Mouse (Mus musculus): ENCODE results near the gene Opcml. TPM values are rescaled to one million over a fixed set of nuclear protein-coding genes. Genes with fewer than 3 reads are reported as not detected.

Opcml gene
- polyA plus RNA-seq, 1 experiment from 2014 or later, result 1.6 TPM

DNA sequence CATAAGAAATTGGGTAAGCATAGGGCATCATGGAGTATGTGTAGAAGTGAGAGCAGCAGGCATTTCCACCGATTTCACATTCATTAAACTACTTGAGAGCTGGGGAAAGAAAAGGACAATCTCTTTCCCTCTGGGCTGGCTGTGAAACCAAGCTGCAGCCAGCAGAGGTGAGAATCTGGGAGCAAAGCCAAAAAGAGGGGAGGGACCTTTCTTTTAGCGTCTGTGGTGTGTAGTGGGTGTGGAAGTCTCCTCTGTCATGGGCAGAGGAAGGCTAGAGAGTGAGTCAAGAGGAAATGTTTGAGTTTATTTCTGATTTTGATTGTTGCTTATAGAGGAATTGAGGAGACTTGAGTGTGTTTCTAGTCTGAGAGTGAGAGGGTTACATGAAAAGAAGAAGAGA lies 172.8 kb downstream of the Opcml start:
- Histone ChIP-seq H3K4me1 (replicated peaks; ENCODE audit: control insufficient read depth, insufficient read depth, low read length) (no peaks in the 10 kb centered on the region), H3K36me3 (ENCODE audit: control insufficient read depth, insufficient read depth, low read length) (no peaks in the 10 kb centered on the region), H3K27ac (ENCODE audit: low read depth, low read length) (no peak overlapping the region), H3K9me3 (ENCODE audit: control insufficient read depth, low read length) (no peaks in the 10 kb centered on the region), H3K9ac (ENCODE audit: low read depth, low read length) (no peak overlapping the region), H3K4me2 (no peak overlapping the region), H3K27me3 (replicated peaks; ENCODE audit: control insufficient read depth, insufficient read depth, low read length) (no peaks in the 10 kb centered on the region), H3K4me3 (ENCODE audit: low read depth, low read length) (no peak overlapping the region)
- 44% methylated on average over 2 of the region's 2 CpGs for WGBS
- DNase-seq (ENCODE audit: low spot score), result no peak
- ATAC-seq (replicated peaks; ENCODE audit: low FRiP score), result no peak

DNA sequence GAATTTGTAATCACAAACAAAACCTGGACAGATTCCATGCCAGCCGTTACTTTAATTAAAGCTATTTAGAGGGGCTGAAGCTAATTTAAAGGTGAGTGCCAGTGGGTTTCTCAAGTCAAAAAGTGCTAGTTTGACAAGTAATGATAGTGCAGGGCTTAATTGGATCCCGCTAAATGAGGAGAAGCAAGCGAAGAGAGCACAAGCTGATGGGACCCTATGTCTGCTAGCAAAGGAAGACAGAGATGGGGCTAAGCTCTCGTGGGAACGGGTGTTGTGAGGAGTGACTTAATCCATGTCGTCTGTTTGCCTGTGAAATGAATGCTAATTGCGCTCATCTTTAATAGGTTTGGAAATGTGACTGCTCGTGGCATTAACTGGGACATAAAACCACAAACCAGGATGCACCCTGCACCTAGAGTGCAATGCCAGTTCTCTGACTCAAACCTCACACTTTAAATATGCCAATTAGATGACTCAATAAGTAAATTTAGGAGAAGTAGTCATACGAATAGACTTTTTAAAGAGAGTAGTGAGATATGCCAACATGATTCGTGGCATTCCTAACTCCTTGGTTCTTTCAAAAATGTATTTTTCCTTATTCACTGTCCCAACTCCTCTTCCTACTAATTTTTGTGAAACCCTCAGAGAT lies 174.5 kb downstream of the Opcml start:
- H3K27me3 ChIP-seq (replicated peaks; ENCODE audit: control insufficient read depth, insufficient read depth, low read length), result no peaks in the 10 kb centered on the region
- no peak for ATAC-seq (replicated peaks; ENCODE audit: low FRiP score)
- H3K4me3 ChIP-seq (ENCODE audit: low read depth, low read length), result no peak overlapping the region
- H3K4me1 ChIP-seq (replicated peaks; ENCODE audit: control insufficient read depth, insufficient read depth, low read length), result no peaks in the 10 kb centered on the region
- no peak overlapping the region for H3K27ac ChIP-seq (ENCODE audit: low read depth, low read length)
- WGBS, result 74% methylated on average over 10 of the region's 10 CpGs
- no peak overlapping the region for H3K4me2 ChIP-seq
- no peaks in the 10 kb centered on the region for H3K9me3 ChIP-seq (ENCODE audit: control insufficient read depth, low read length)
- no peak for DNase-seq (ENCODE audit: low spot score)
- no peak overlapping the region for H3K9ac ChIP-seq (ENCODE audit: low read depth, low read length)
- H3K36me3 ChIP-seq (ENCODE audit: control insufficient read depth, insufficient read depth, low read length), result no peaks in the 10 kb centered on the region

DNA sequence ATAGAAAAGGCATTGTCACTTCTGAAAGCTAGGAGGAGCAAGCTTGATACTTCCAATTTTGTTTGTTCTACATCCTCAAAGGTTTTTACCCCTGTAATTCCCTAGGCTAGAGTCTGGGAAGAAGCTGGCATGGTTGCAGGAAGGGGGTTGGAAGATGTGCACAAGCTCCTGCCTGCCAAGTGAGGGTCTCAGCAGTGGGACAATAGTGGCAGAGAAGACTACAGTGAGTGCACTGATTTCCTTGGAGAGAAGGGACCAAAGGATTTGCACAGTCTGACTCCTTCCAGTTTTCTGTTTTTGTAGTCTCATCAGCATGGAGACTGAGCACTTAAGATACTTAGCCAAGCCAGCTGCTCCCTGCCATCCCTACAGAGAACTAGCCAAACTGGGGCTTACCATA lies 177.7 kb downstream of the Opcml start:
- ATAC-seq (replicated peaks; ENCODE audit: low FRiP score), result no peak
- no peak overlapping the region for H3K9ac ChIP-seq (ENCODE audit: low read depth, low read length)
- no peak overlapping the region for H3K4me2 ChIP-seq
- H3K9me3 ChIP-seq (ENCODE audit: control insufficient read depth, low read length), result no peaks in the 10 kb centered on the region
- no peaks in the 10 kb centered on the region for H3K27me3 ChIP-seq (replicated peaks; ENCODE audit: control insufficient read depth, insufficient read depth, low read length)
- H3K4me1 ChIP-seq (replicated peaks; ENCODE audit: control insufficient read depth, insufficient read depth, low read length), result no peaks in the 10 kb centered on the region
- H3K4me3 ChIP-seq (ENCODE audit: low read depth, low read length), result no peak overlapping the region
- H3K27ac ChIP-seq (ENCODE audit: low read depth, low read length), result no peak overlapping the region
- no peaks in the 10 kb centered on the region for H3K36me3 ChIP-seq (ENCODE audit: control insufficient read depth, insufficient read depth, low read length)
- DNase-seq (ENCODE audit: low spot score), result no peak

DNA sequence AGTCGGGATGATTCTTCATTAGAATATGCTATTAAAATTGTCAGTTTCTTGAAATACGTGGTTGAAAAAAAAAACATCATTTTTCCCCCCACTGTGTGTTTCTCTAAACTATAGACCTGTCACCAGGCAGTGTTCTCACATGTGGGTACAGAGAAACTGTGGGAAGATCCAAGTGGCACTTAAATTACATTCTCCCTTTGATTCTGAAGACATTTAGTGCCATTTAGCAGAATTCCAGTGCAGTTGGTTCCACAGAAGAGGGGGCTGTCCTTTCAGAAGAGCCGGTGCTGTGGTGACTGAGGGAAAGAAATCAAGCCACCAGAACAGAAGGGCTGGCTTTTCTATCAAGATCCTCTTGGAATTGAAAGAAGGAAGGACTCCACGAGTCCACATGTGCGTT lies 181.7 kb downstream of the Opcml start:
- no peaks in the 10 kb centered on the region for H3K36me3 ChIP-seq (ENCODE audit: control insufficient read depth, insufficient read depth, low read length)
- no peak overlapping the region for H3K4me2 ChIP-seq
- WGBS, result 77% methylated on average over 5 of the region's 5 CpGs

DNA sequence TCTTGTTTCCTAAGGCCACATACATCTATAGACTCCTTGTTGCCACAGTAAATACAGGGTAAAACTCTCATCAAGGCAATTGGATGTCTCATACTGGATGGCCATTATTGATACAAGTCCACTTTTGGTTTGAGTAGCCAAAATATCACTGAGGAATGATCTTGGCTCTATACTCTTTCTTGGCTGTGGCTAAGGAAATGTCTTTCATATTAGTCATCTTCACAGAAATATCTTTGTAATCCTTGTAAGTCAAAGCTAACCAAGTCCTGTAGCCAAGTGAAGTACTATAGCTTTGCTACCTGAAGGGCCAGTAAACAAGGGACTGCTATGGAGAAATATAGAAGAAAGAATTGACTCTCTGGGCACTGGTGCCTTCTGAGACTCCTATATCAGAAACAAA lies 192.0 kb downstream of the Opcml start:
- no peak for ATAC-seq (replicated peaks; ENCODE audit: low FRiP score)
- Histone ChIP-seq H3K4me3 (ENCODE audit: low read depth, low read length) (no peak overlapping the region), H3K27me3 (replicated peaks; ENCODE audit: control insufficient read depth, insufficient read depth, low read length) (no peaks in the 10 kb centered on the region), H3K4me2 (no peak overlapping the region), H3K36me3 (ENCODE audit: control insufficient read depth, insufficient read depth, low read length) (no peaks in the 10 kb centered on the region), H3K9me3 (ENCODE audit: control insufficient read depth, low read length) (no peaks in the 10 kb centered on the region), H3K9ac (ENCODE audit: low read depth, low read length) (no peak overlapping the region), H3K27ac (ENCODE audit: low read depth, low read length) (no peak overlapping the region), H3K4me1 (replicated peaks; ENCODE audit: control insufficient read depth, insufficient read depth, low read length) (no peaks in the 10 kb centered on the region)
- DNase-seq (ENCODE audit: low spot score), result no peak

More for the DNA sequence above, 181.7 kb downstream of the Opcml start:
- Histone ChIP-seq H3K9ac (ENCODE audit: low read depth, low read length) (no peak overlapping the region), H3K4me1 (replicated peaks; ENCODE audit: control insufficient read depth, insufficient read depth, low read length) (no peaks in the 10 kb centered on the region), H3K9me3 (ENCODE audit: control insufficient read depth, low read length) (no peaks in the 10 kb centered on the region), H3K27me3 (replicated peaks; ENCODE audit: control insufficient read depth, insufficient read depth, low read length) (no peaks in the 10 kb centered on the region), H3K27ac (ENCODE audit: low read depth, low read length) (no peak overlapping the region), H3K4me3 (ENCODE audit: low read depth, low read length) (no peak overlapping the region)
- no peak for DNase-seq (ENCODE audit: low spot score)
- no peak for ATAC-seq (replicated peaks; ENCODE audit: low FRiP score)

DNA sequence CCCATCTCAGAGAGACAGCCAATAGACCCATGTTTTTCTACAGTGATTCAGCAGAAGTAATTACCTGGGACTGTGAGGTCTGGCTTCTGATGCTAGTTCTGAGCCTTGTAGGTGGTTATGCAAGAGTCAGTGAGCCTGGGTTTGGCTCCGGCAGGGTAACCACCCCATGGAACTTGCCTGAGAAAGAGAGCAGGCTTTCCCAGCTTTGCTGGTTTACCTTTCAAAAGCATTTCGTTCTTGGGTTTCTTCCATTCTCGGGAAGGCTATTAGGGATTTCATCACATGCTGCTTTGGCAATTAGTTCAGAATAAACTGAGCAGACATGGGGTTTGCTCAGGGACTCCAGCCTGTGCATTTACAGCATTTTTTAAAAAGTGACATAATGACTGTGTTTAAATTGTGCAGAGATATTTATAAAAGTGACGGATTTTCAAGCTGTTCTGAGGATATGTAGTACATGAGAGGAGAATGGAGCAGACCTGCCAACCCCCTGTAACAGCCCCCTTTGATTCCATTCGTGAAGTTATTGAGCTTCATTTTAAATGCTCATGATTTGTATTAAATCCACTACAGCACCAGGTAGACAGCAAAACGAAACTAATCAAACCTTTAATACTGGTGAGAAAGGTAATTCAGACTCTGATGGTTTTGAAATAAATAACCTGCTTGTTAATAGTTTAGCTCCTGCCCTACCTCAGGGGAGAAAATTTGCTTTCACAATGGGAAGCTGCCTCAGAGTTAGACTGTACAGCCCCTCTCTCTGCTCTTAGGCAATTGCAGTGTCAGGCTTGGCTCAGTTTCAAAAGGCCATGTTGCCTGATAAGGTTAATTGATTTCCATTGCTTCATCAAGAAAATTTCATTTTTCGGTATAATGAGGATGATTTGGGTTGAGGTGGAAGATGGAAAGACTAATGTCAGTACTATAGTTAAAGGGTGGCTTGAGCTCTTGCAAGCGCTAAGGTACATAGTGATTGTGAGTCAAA lies 196.3 kb downstream of the Opcml start:
- DNase-seq (ENCODE audit: low spot score), result no peak
- Histone ChIP-seq H3K4me1 (replicated peaks; ENCODE audit: control insufficient read depth, insufficient read depth, low read length) (no peaks in the 10 kb centered on the region), H3K9ac (ENCODE audit: low read depth, low read length) (no peak overlapping the region), H3K4me2 (no peak overlapping the region), H3K27me3 (replicated peaks; ENCODE audit: control insufficient read depth, insufficient read depth, low read length) (no peaks in the 10 kb centered on the region), H3K27ac (ENCODE audit: low read depth, low read length) (no peak overlapping the region), H3K9me3 (ENCODE audit: control insufficient read depth, low read length) (no peaks in the 10 kb centered on the region), H3K36me3 (ENCODE audit: control insufficient read depth, insufficient read depth, low read length) (no peaks in the 10 kb centered on the region), H3K4me3 (ENCODE audit: low read depth, low read length) (no peak overlapping the region)
- ATAC-seq (replicated peaks; ENCODE audit: low FRiP score), result no peak
- WGBS, result 74% methylated on average over 8 of the region's 8 CpGs

DNA sequence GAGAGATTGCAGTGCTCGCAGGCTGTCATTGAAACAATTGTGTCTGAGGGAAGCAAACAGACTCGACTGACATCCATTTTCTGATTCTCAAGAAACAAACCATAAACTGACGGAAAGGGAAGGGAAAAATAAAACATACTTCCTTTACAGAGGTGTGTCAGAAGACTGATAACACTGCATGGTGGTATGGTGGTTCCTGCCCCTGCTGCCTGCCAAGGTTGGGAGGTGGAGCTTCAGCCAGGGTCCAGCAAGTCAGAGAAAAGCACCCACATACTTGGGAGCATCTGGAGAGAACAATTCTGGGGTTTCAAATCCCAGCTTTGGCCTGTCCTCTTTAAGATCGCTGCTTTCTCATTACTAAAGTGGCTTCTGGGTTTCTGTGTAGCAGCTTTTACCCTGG lies 201.0 kb downstream of the Opcml start:
- Histone ChIP-seq H3K4me2 (no peak overlapping the region), H3K9me3 (ENCODE audit: control insufficient read depth, low read length) (no peaks in the 10 kb centered on the region), H3K4me1 (replicated peaks; ENCODE audit: control insufficient read depth, insufficient read depth, low read length) (no peaks in the 10 kb centered on the region), H3K27me3 (replicated peaks; ENCODE audit: control insufficient read depth, insufficient read depth, low read length) (no peaks in the 10 kb centered on the region), H3K9ac (ENCODE audit: low read depth, low read length) (no peak overlapping the region), H3K27ac (ENCODE audit: low read depth, low read length) (no peak overlapping the region), H3K36me3 (ENCODE audit: control insufficient read depth, insufficient read depth, low read length) (no peaks in the 10 kb centered on the region), H3K4me3 (ENCODE audit: low read depth, low read length) (no peak overlapping the region)
- no peak for ATAC-seq (replicated peaks; ENCODE audit: low FRiP score)
- WGBS, result 61% methylated on average over 4 of the region's 4 CpGs
- no peak for DNase-seq (ENCODE audit: low spot score)

DNA sequence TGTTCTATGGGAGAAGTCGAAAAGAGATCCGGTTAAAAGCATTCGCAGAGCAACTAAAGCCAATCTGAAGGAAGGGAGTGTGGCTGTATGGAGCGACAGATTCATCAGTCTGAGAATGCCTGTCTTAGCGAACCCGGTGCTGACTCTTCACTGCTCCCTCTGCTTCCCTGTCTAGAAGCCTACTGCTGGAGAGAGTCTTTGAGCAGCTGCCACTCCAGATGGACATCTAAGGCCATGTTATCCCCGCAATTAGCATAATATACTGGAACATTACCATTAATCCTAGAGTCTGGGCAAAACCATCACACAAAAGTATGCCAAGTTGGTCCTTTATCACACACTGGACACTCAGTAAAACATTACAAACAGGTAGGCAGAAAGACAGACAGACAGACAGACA lies 206.0 kb downstream of the Opcml start:
- H3K4me3 ChIP-seq (ENCODE audit: low read depth, low read length), result no peak overlapping the region
- ATAC-seq (replicated peaks; ENCODE audit: low FRiP score) (no peak), DNase-seq (ENCODE audit: low spot score) (no peak)
- H3K27me3 ChIP-seq (replicated peaks; ENCODE audit: control insufficient read depth, insufficient read depth, low read length), result no peaks in the 10 kb centered on the region
- no peaks in the 10 kb centered on the region for H3K36me3 ChIP-seq (ENCODE audit: control insufficient read depth, insufficient read depth, low read length)
- H3K27ac ChIP-seq (ENCODE audit: low read depth, low read length), result no peak overlapping the region
- 85% methylated on average over 7 of the region's 7 CpGs for WGBS
- no peak overlapping the region for H3K9ac ChIP-seq (ENCODE audit: low read depth, low read length)
- H3K4me2 ChIP-seq, result no peak overlapping the region
- no peaks in the 10 kb centered on the region for H3K9me3 ChIP-seq (ENCODE audit: control insufficient read depth, low read length)
- no peaks in the 10 kb centered on the region for H3K4me1 ChIP-seq (replicated peaks; ENCODE audit: control insufficient read depth, insufficient read depth, low read length)

DNA sequence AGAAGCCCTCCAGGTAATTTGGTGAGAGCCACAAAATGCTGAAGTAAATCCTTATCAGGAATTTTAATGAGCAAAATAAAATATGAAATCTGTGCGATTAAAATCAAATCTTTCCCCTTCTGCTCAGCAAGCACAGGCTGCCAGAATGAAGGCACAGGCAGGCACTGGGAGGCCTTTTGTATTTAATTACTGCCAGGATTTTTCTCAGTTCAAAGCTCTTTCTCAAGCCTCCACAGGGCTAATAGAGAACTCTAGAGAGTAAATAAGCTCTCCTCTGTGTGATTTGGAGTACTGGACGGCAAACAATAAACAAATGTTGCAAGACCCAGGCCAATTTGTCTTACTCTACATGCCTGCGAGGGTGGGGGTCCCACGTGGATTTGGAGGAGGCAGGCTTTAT lies 208.2 kb downstream of the Opcml start:
- 59% methylated on average over 4 of the region's 4 CpGs for WGBS
- Histone ChIP-seq H3K9me3 (ENCODE audit: control insufficient read depth, low read length) (no peaks in the 10 kb centered on the region), H3K4me1 (replicated peaks; ENCODE audit: control insufficient read depth, insufficient read depth, low read length) (no peaks in the 10 kb centered on the region), H3K27me3 (replicated peaks; ENCODE audit: control insufficient read depth, insufficient read depth, low read length) (no peaks in the 10 kb centered on the region), H3K36me3 (ENCODE audit: control insufficient read depth, insufficient read depth, low read length) (no peaks in the 10 kb centered on the region), H3K27ac (ENCODE audit: low read depth, low read length) (no peak overlapping the region), H3K9ac (ENCODE audit: low read depth, low read length) (no peak overlapping the region), H3K4me2 (no peak overlapping the region), H3K4me3 (ENCODE audit: low read depth, low read length) (no peak overlapping the region)
- DNase-seq (ENCODE audit: low spot score), result no peak
- ATAC-seq (replicated peaks; ENCODE audit: low FRiP score), result no peak
